Mouse (Mus musculus) myocyte (in vitro differentiated cells): ENCODE results near the gene Nop14.

Experiments
- CEBPB ChIP-seq: IDR thresholded peaks from 2 replicates; pipeline ENCODE4 v1.6.1; 2011; ENCODE audit warnings: mild to moderate bottlenecking, moderate library complexity; ENCODE audit not compliant: poor library complexity, insufficient read depth, severe bottlenecking
- E2F4 ChIP-seq: IDR thresholded peaks from one replicate; pipeline ENCODE4 v1.6.1; 2011; ENCODE audit warnings: mild to moderate bottlenecking, control low read depth, moderate library complexity; ENCODE audit not compliant: insufficient read depth
- POLR2A ChIP-seq: IDR thresholded peaks from one replicate; pipeline ENCODE4 v1.6.1; 2011; ENCODE audit warnings: low read depth, mild to moderate bottlenecking, control low read depth, moderate library complexity; ENCODE audit not compliant: insufficient read length
- TCF12 ChIP-seq: IDR thresholded peaks from one replicate; pipeline ENCODE4 v1.6.1; 2011; ENCODE audit warnings: mild to moderate bottlenecking, control low read depth; ENCODE audit not compliant: poor library complexity, insufficient read depth, severe bottlenecking
- TCF3 ChIP-seq: IDR thresholded peaks from one replicate; pipeline ENCODE4 v1.6.1; 2011; ENCODE audit warnings: low read depth, control low read depth; ENCODE audit not compliant: insufficient read length
- USF1 ChIP-seq: IDR thresholded peaks from one replicate; pipeline ENCODE4 v1.6.1; 2011; ENCODE audit warnings: low read depth, mild to moderate bottlenecking, control low read depth, moderate library complexity

DNA sequence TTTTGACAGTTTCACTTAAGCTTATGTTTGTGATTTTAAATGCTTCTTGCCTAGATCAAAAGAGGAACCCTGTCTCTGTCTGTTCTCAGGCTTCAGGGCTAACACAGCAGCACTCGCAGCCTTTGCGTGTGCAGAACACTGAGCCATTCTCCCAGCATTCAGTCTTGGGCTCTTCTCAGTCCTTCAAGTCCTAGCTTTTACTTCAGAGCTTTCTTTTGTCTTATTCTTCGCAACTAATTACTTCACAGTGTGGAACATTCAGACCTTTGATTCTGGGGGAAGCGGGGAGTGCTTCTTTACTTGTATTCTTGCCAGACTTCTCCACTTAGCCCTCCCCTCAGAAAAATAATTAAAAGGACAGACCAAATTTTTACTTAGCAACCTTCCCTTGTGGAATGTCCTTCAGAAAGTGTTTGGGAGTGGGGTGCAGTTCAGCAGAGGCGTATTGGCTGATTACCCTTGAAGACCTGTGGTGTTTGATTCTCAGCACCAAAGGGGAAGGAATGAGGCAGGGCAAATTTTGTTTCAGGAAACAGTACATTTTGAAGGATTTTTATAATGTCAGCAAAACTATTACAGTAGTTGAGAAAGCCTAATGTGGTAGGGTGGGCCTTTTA is 68.5 kb downstream of the Nop14 start:
- TF ChIP-seq E2F4 (no peak), TCF12 (no peak), POLR2A (no peak), CEBPB (no peak), TCF3 (no peak), USF1 (no peak)
